Mouse (Mus musculus) kidney, adult 2 months (tissue): ENCODE data around the gene Fmn2. TPM values are rescaled to one million over a fixed set of nuclear protein-coding genes. Genes with fewer than 3 reads are reported as not detected.

Experiments used
- DNase-seq: peaks from one replicate; pipeline ENCODE4 v3.0.0; 2021
- H3K27ac ChIP-seq: fragments of 200-500 bp; 2 replicates; pipeline ENCODE4 v1.5.1; 2012; ENCODE audit warnings: low read depth, low read length, control low read depth, inconsistent platforms; ENCODE audit not compliant: insufficient read depth
- H3K27me3 ChIP-seq: fragments of 200-500 bp; replicated peaks from 2 replicates; pipeline ENCODE4 v1.6.1; 2012; ENCODE audit warnings: mild to moderate bottlenecking, moderate library complexity, low read length, inconsistent platforms; ENCODE audit not compliant: control insufficient read depth, insufficient read depth
- H3K36me3 ChIP-seq: fragments of 200-500 bp; 2 replicates; pipeline ENCODE4 v1.6.1; 2012; ENCODE audit warnings: mild to moderate bottlenecking, moderate library complexity, low read length, inconsistent platforms; ENCODE audit not compliant: control insufficient read depth, insufficient read depth
- H3K4me1 ChIP-seq: fragments of 200-500 bp; 2 replicates; pipeline ENCODE4 v1.6.1; 2011; ENCODE audit warnings: low read length; ENCODE audit not compliant: control insufficient read depth, insufficient read depth
- H3K4me3 ChIP-seq: fragments of 200-500 bp; 2 replicates; pipeline ENCODE4 v1.5.1; 2011; ENCODE audit warnings: mild to moderate bottlenecking, low read depth, low read length, control low read depth; ENCODE audit not compliant: insufficient read depth
- CTCF ChIP-seq: fragments of 200-500 bp; conservative IDR thresholded peaks from 2 replicates; pipeline ENCODE4 v1.5.1; 2011; ENCODE audit warnings: low read depth, mild to moderate bottlenecking, control low read depth, low read length, moderate library complexity, mixed read lengths; ENCODE audit not compliant: insufficient read depth, insufficient read length
- POLR2A ChIP-seq: fragments of 200-500 bp; IDR thresholded peaks from one replicate; pipeline ENCODE4 v1.6.1; 2011; ENCODE audit warnings: low read depth, low read length, control low read depth
- WGBS: fragments of 180-500 bp; shearing (Covaris S2); methylation state at CpG from one replicate; pipeline ENCODE4 v1.1.7; 2018; 5-methylcytosine and 5-hydroxymethylcytosine counted together
- polyA plus RNA-seq: library from polyadenylated mRNA; depleted of rRNA; stranded (reverse); fragments of >200 nt; gene quantifications from 2 replicates; pipeline ENCODE4 v1.2.3, GENCODE M21; 2012

Fmn2 gene
- polyA plus RNA-seq, 1 experiment = 0.06 TPM

DNA sequence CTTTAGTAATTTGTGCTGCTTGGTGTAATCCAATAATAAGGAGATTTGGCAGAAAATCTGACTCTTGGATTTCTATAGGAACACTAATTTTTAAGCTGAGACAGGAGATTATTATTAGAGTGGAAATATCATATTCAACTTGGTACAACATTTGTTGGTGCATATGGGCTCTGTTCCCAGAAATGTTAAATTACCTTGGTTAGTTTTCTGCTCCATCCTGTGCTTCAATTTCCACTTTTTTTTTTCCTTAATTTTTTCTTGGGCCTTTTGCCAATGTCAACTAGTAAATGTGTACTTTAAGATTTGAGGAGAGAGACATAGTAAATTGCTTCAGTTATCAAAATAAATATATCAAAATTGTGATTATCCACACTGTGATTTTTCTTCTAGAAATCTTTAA lies 163.5 kb downstream of the Fmn2 start:
- TF ChIP-seq POLR2A = no peak
- no peak for TF ChIP-seq CTCF
- no peak overlapping the region for H3K27ac ChIP-seq
- no peak for DNase-seq
- H3K27me3 ChIP-seq = no peaks in the 10 kb centered on the region
- no peaks in the 10 kb centered on the region for H3K4me1 ChIP-seq
- H3K36me3 ChIP-seq = no peaks in the 10 kb centered on the region
- H3K4me3 ChIP-seq = no peak overlapping the region

DNA sequence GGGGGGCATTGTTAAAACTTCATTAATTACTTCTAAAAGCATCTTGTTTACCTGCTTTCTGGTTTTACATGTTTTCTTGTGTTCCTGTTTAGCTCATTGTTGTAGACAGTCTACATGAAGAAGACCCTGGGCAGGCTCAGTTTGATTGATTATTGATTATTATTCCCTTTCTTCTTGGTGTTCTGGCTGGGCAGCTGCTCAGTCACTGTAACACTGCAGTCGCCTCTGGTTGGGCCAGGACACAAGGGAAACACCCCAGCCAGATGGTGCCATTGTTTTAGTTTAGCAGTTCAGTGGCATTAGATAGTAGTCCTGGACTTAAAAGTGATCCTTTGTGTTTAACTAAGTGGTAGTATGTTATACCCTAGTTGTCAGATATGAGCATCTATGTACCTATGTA lies 167.5 kb downstream of the Fmn2 start:
- Histone ChIP-seq H3K27ac (no peak overlapping the region), H3K36me3 (no peaks in the 10 kb centered on the region), H3K27me3 (no peaks in the 10 kb centered on the region), H3K4me1 (no peaks in the 10 kb centered on the region), H3K4me3 (no peak overlapping the region)
- no peak for DNase-seq
- 61% methylated on average over 1 of the region's 1 CpGs for WGBS
- TF ChIP-seq CTCF (no peak), POLR2A (no peak)

DNA sequence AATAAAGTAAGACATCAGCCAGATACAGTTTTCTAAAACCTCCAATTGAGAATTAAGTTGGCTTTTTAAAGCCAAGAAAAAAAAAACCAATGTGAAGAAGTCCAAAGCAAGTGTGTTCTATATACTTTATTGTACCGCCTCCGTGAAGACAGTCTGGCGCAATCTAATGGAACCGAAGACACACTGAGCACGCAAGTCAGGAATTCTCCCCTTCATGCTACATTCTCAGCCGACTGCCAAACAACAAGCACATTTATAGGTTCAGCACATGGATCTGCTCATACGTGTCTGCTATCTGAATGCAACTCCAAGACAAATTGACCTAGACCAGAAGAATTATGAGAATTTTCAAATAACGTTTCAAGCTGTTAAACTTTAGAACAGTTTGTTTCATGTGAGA lies 169.2 kb downstream of the Fmn2 start:
- Histone ChIP-seq H3K4me3 (no peak overlapping the region), H3K27me3 (no peaks in the 10 kb centered on the region), H3K36me3 (no peaks in the 10 kb centered on the region), H3K27ac (no peak overlapping the region), H3K4me1 (no peaks in the 10 kb centered on the region)
- no peak for TF ChIP-seq POLR2A
- TF ChIP-seq CTCF = no peak
- DNase-seq = no peak
- 85% methylated on average over 8 of the region's 8 CpGs for WGBS

DNA sequence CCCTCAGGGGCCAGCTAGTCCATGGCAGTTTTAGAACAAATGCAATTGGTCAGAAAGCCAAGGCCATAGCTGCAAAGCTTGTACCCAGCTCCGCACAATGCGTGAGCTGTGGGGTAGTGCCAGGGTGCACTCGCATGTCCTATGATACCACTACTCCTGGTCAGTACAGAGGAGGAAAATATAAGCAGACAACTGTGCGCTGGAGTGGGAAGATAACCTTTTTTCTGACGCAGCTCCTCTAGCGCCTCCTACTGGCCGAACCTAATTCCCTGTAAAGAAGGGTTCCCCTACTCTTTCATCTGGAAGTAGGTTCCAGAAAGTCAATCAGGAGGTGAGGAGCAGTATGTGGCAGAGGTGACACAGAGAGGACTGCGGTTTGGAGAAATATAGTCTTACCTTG lies 173.0 kb downstream of the Fmn2 start:
- H3K27ac ChIP-seq = no peak overlapping the region
- H3K4me3 ChIP-seq = no peak overlapping the region
- no peaks in the 10 kb centered on the region for H3K4me1 ChIP-seq
- H3K36me3 ChIP-seq = no peaks in the 10 kb centered on the region
- WGBS = 69% methylated on average over 8 of the region's 8 CpGs
- no peaks in the 10 kb centered on the region for H3K27me3 ChIP-seq
- no peak; the same call in 1 of the 2 replicates for TF ChIP-seq CTCF
- TF ChIP-seq POLR2A = no peak
- DNase-seq = no peak

DNA sequence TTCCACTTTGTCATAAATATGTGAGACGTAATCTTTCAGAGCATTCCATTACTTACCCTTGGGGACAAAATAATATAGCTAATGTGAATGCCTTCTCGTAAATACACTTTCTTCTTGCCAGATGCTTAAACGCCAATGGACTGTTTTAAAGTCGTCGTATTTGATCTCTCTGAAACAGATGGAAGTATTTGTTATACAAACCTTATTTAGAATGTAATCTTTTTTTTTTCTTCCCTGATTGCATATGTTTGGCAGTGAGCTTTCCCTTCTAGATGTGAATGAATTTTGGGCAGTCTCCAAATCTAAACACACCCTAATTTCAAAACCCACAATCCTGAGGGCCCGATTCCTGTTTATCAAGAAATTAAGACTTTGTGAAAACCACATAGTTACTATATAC lies 173.7 kb downstream of the Fmn2 start:
- no peak for TF ChIP-seq CTCF
- TF ChIP-seq POLR2A = no peak
- no peaks in the 10 kb centered on the region for H3K36me3 ChIP-seq
- no peak overlapping the region for H3K27ac ChIP-seq
- no peak overlapping the region for H3K4me3 ChIP-seq
- no peak for DNase-seq
- 80% methylated on average over 6 of the region's 6 CpGs for WGBS
- no peaks in the 10 kb centered on the region for H3K4me1 ChIP-seq
- no peaks in the 10 kb centered on the region for H3K27me3 ChIP-seq

DNA sequence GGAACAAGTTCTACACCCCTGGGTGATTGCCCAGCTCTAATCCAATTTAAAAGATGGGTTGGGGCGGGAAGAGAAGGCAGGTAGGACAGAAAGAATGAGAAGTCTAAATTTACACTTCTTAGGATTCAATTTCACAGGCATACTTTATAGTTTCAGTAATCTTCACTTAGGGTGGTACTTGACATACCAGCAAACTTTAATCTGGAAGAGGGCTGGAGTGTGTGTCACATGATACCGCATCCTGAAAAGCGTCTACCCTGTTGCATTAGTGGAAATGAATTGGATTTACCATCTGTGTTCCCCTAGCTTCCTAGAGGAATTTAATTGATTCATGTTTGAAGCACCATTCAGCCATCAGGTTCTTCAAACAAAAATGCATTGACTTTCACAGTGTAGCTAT lies 174.6 kb downstream of the Fmn2 start:
- Histone ChIP-seq H3K27ac (no peak overlapping the region), H3K4me1 (no peaks in the 10 kb centered on the region), H3K4me3 (no peak overlapping the region), H3K27me3 (no peaks in the 10 kb centered on the region), H3K36me3 (no peaks in the 10 kb centered on the region)
- WGBS = 72% methylated on average over 3 of the region's 3 CpGs
- TF ChIP-seq CTCF (no peak), POLR2A (no peak)
- no peak for DNase-seq

DNA sequence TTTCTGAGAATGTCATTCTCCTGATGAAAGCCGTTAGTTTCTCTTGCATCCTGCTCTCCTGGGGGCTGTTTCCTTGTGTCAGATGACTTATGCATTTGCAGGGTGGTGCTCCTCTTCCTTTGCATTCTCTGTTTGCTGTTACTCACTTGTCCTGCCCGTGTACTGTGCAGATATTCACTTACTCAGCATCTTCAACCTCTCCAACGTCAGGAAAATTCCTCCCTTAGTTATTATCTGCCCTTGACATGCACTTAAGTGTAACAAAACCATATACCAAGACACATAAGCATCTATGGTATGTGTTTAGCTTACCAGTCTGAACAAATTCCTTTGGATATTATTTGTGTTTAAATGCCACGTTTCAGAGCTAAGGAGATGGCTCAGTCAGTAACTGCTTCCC lies 175.6 kb downstream of the Fmn2 start:
- Histone ChIP-seq H3K36me3 (no peaks in the 10 kb centered on the region), H3K4me1 (no peaks in the 10 kb centered on the region), H3K4me3 (no peak overlapping the region), H3K27ac (no peak overlapping the region), H3K27me3 (no peaks in the 10 kb centered on the region)
- DNase-seq = no peak
- 34% methylated on average over 4 of the region's 4 CpGs for WGBS
- TF ChIP-seq CTCF (no peak), POLR2A (no peak)

DNA sequence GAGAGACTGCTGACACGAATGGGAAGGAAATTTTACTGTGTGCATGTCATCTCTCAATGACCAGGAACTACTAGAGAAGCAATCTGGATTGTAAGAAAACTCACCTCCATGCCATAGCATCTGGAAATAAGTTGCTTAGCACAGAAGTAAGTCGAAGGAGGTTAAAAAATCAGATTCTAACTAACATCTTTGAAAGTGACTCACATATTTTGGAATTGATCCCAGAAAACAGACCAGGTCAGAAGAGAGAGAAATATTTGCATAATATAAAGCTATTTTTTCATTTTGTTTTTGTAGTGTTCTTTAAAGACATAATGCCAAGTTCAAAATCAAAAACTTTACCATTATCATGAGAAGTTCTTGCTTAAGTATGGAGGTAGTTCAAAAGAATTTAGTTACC lies 187.7 kb downstream of the Fmn2 start:
- H3K27me3 ChIP-seq = no peaks in the 10 kb centered on the region
- H3K27ac ChIP-seq = no peak overlapping the region
- DNase-seq = no peak
- no peak for TF ChIP-seq POLR2A
- no peak for TF ChIP-seq CTCF
- H3K36me3 ChIP-seq = no peaks in the 10 kb centered on the region
- WGBS = 68% methylated on average over 2 of the region's 2 CpGs
- H3K4me1 ChIP-seq = no peaks in the 10 kb centered on the region
- H3K4me3 ChIP-seq = no peak overlapping the region
